Mouse (Mus musculus): ENCODE measurements around the gene Crip2. TPM values are rescaled to one million over a fixed set of nuclear protein-coding genes. Genes with fewer than 3 reads are reported as not detected.

Crip2 gene
- polyA plus RNA-seq (2012; rRNA removed): 249 and 252 TPM in 2 replicates

GRCm38 (mm10) chr12:113139908-113140615, at the start of gene Crip2:
Crip2 (plus strand) TSS chr12:113140236.
- peak; percentile 95 for DNase-seq (ENCODE audit: extremely low spot score in 1 of 2, low spot score in 1 of 2)

- DNase-seq (ENCODE audit: extremely low spot score in 1 of 2, low spot score in 1 of 2): no peak
Observed at GRCm38 (mm10) chr12:113097040-113097439, 43.0 kb upstream of the Crip2 start.

GRCm38 (mm10) chr12:113097749-113098281, 42.2 kb upstream of the Crip2 start, which contains the start of gene Mta1:
Mta1 (plus strand) TSS chr12:113098278.
- no peak for DNase-seq (ENCODE audit: extremely low spot score in 1 of 2, low spot score in 1 of 2)

GRCm38 (mm10) chr12:113098530-113099151, 41.4 kb upstream of the Crip2 start:
- no peak for DNase-seq (ENCODE audit: extremely low spot score in 1 of 2, low spot score in 1 of 2)

DNA sequence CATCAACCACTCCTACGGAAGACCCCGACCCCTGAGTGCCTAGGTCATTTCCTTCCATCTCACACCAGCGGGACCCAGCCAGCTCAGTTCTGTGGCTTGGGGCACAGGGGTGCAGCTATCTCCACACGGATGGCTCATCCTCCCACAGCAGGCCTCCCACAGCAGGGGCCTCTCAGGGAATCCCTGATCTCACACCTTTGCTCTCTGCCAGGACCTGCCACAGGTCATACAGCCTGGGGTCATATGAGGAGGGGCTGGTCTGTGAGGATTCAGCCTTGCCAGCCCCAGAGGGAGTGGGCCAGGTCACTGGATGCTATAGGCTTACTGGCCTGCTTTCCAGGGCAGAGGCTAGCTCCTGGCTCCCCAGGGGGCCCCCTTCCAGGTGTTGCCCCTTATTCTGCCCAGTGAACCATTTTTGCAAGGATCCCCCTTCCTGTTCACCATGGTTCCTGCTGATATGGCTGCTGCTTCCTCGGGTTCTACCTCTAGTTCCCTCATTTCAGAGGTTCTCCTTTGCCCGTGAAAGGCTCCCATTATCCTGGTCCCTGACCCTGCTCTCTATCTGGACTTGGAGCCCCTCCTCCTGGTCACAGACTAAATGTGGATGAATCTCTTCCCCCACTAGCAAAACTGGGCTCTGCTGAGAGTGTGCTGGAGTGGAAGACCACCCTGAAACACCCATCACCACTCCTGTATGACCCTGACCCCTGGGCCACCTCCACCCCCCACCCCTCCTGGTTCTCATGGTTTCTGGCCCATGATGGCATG, 40.4 kb upstream of the Crip2 start:
- DNase-seq (ENCODE audit: extremely low spot score in 1 of 2, low spot score in 1 of 2): no peak

DNA sequence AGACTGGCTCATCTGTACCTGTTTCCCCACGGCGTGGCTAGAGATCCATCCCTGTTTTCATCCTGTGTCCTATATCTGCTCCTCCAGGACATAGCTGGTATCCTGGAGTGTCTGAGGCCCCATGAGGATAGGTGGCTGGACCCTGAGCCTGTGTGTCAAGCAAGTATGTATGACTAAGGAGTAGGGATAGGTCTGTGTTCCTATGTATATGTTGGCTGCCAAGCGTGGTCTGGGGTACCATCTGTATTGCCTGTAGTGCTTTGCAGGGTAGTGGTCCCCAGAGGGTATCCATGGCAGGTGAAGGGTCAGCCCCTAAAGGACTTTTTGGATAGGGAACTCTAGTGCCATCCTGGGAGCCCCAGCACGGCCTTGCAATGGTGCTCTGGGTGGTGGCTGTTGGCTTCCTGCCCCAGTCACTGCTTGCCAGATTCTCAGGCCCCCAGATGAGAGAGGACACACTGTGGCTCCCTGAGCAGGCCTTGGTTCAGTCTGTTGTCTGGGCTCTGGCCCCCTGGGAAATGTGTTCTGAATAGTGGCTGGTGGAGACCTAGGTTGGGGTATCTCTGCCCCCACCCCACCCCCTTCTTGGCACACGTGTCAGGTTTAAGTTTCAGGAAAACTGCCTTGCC, 39.5 kb upstream of the Crip2 start:
- no peak for DNase-seq (ENCODE audit: extremely low spot score in 1 of 2, low spot score in 1 of 2)

DNA sequence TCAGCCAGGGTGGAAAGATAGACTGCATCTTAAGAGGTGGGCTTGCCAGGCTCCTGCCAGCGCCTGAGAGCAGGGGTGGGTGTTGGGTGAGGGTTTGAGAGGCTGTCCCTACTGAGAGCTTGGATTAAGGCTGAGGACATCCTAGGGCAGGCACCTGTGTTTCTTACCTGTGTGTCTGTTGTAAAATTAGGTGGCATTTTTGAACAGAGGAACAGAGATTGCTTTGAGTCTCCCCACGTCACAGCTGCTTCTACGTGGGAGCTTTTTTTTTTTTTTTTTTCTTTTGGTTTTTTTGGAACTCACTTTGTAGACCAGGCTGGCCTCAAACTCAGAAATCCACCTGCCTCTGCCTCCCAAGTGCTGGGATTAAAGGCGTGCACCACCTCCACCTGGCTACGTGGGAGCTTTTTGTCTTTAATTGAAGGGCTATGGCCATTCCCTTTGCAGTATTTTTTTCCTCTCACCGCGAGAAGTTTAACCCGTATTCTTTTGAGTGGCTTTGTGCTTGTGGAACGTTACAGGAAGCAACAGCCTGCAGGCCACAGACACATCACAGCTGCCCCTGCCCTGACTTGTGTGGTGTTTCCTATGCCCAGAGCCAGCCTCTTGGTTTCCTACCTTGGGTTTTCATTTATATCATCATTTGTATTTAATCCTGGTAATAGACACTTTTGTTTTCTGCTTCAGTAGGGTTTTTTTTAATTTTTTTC, 38.6 kb upstream of the Crip2 start:
- DNase-seq (ENCODE audit: extremely low spot score in 1 of 2, low spot score in 1 of 2): no peak

- peak in 1 of 2 experiments; percentile 61 for DNase-seq (ENCODE audit: extremely low spot score in 1 of 2, low spot score in 1 of 2)
Observed at GRCm38 (mm10) chr12:113102461-113102860, 37.6 kb upstream of the Crip2 start.

- DNase-seq (ENCODE audit: extremely low spot score in 1 of 2, low spot score in 1 of 2): no peak
Observed at GRCm38 (mm10) chr12:113103846-113104451, 36.1 kb upstream of the Crip2 start.

DNA sequence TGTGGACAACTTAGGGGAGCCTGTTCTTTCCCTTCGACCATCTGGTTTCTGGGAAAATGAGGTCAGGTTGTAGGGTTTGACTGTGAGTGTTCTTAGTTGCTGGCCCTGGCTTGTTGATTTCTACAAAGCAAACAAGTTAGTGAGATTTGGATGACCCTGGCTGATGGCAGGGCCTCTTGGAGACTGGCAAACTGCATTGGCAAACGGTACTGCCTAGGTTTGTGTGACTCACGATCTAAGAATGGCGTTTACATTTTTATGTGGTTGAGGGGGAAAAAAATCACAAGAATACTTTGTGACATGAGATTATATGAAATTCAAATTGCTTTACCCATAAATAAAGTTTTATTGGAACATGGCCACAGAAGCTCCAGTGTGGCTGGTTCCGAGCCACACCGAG, 33.6 kb upstream of the Crip2 start:
- DNase-seq (ENCODE audit: extremely low spot score in 1 of 2, low spot score in 1 of 2): peak in 1 of 2 experiments; percentile 38

GRCm38 (mm10) chr12:113107431-113108124, 32.5 kb upstream of the Crip2 start:
- no peak for DNase-seq (ENCODE audit: extremely low spot score in 1 of 2, low spot score in 1 of 2)

GRCm38 (mm10) chr12:113108528-113109283, 31.3 kb upstream of the Crip2 start:
- DNase-seq (ENCODE audit: extremely low spot score in 1 of 2, low spot score in 1 of 2): no peak

GRCm38 (mm10) chr12:113109801-113110200, 30.2 kb upstream of the Crip2 start:
- DNase-seq (ENCODE audit: extremely low spot score in 1 of 2, low spot score in 1 of 2): no peak

GRCm38 (mm10) chr12:113114141-113114540, 25.9 kb upstream of the Crip2 start:
- DNase-seq (ENCODE audit: extremely low spot score in 1 of 2, low spot score in 1 of 2): no peak

- no peak for DNase-seq (ENCODE audit: extremely low spot score in 1 of 2, low spot score in 1 of 2)
Observed at GRCm38 (mm10) chr12:113114856-113115538, 25.0 kb upstream of the Crip2 start.

DNA sequence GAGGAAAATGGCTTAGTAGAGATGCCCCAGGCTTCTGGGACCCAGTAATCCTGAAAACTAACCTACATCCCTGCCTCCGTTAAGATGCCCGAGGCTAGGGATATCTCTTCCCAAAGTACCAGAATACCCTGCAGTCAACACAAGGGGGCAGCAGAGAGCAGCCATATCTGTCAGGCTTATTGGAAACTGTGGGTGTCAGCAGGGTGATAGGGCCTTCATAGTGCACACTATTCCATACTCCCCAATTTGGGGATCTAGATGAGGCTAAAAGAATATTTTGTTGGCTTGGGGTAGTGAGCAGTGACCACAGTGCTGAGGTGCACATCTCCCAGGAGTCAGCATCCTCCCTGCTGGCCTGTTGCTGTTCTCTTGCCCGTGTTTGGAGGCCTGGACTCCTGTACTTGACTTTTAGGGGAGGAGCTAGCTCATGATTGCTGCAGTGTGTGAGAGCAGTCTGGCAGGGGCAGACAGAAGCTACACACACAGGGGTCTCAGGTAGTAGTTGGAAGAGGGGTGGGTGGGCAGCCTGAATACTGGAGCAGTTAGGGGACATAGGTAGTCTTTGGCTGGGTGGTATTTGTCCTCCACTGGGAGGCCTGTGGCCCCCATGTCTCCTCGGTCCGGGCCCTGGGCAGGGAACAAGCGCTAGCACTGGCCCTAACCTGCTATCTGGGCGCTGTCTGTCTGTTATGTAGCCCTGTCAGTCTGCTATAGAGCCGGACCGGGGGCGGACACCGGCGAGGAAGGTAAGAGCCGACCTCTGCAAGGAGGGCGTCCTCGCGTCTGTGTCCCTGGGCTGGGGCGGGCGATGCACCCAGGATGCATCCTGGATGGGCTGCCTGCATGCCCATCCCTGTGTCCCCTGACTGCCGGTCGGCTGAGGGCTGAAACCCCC, 20.3 kb upstream of the Crip2 start:
- peak; percentile 53 to 93 for DNase-seq (ENCODE audit: extremely low spot score in 1 of 2, low spot score in 1 of 2)

DNA sequence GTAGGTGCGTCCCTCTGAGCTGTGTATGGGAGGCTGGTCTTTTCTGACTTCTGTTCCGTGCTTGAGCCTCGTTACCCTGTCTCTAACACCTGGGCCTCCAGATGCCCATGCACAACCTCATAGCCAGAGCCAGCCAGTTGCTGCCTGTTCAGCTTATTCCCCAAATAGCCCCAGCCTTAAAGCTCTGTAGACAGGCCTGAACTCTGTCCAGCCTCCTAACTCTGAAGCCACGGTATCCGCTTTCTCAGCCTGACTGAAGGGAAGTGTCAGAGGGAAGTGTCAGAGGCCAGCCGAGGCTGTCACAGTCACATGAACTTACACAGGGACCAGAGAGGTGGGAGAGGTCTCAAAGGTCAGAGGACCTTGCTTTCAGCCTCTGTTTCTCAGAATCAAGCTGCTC, 15.3 kb upstream of the Crip2 start:
- no peak for DNase-seq (ENCODE audit: extremely low spot score in 1 of 2, low spot score in 1 of 2)
